Mouse (Mus musculus) bone marrow, adult 2 months (tissue): ENCODE results near the gene 4933417A18Rik.
"Not testable (repeated sequence)": the region's sequence is repeated elsewhere in the genome, so short reads cannot be mapped to it uniquely, and the experiment has no call there.

Experiments used
- CTCF ChIP-seq: fragments of 200-500 bp; IDR thresholded peaks from 2 replicates; pipeline ENCODE4 v1.5.1; 2011; ENCODE audit warnings: low read length, control low read depth; ENCODE audit not compliant: control insufficient read depth, insufficient read depth
- POLR2A ChIP-seq: fragments of 200-500 bp; IDR thresholded peaks from 2 replicates; pipeline ENCODE4 v1.6.1; 2011; ENCODE audit warnings: low read depth, mild to moderate bottlenecking, control low read depth, low read length, borderline replicate concordance; ENCODE audit not compliant: control insufficient read depth

GRCm38 (mm10) chr13:34978635-34979034, 54.4 kb downstream of the 4933417A18Rik start:
- TF ChIP-seq CTCF, POLR2A: not testable (repeated sequence)
